8 mouse cellular contexts compared by ENCODE assay signal in genomic region chr1:131137111-131137510, GRCm38 (mm10). TPM values are rescaled to one million over a fixed set of nuclear protein-coding genes. Genes with fewer than 3 reads are reported as not detected.
DNase-seq lines count a peak whose midpoint lies in the region; ATAC-seq and TF ChIP-seq lines count a peak whose summit lies in the region.

No protein-coding gene starts in this region.

- H3K9ac ChIP-seq in hindbrain, postnatal 0 days (replicated peaks; ENCODE audit: low read length) = peak overlapping the region; percentile 82; the same call in 1 of the 2 replicates
- H3K9ac ChIP-seq in neural tube, embryonic 12.5 days = peak overlapping the region; percentile 44; the same call in 1 of the 2 replicates

- H3K27me3 ChIP-seq in hindbrain, postnatal 0 days (ENCODE audit: insufficient read depth, low read length) = no peaks in the 10 kb centered on the region
- no peaks in the 10 kb centered on the region for H3K27me3 ChIP-seq in neural tube, embryonic 12.5 days (replicated peaks)

- intact Hi-C loops in left cerebral cortex, adult 2 months (cut with DNase I) = no loop called here

- no peak overlapping the region; the same call in 1 of the 2 replicates for H3K27ac ChIP-seq in left cerebral cortex, adult 2 months
- H3K27ac ChIP-seq in hindbrain, postnatal 0 days = no peak overlapping the region
- no peak overlapping the region for H3K27ac ChIP-seq in neural tube, embryonic 12.5 days

- no peaks in the 10 kb centered on the region; the same call in 1 of the 2 replicates for H3K36me3 ChIP-seq in hindbrain, postnatal 0 days (ENCODE audit: insufficient read depth, low read length)
- H3K36me3 ChIP-seq in neural tube, embryonic 12.5 days = no peaks in the 10 kb centered on the region; the same call in 1 of the 2 replicates

- no peak for ATAC-seq in hindbrain, postnatal 0 days
- ATAC-seq in neural tube, embryonic 12.5 days (ENCODE audit: low FRiP score, low read depth) = no peak

- peaks cover 20% of the 10 kb centered on the region for H3K4me1 ChIP-seq in hindbrain, postnatal 0 days (ENCODE audit: insufficient read depth, low read length)
- peaks cover 5% of the 10 kb centered on the region for H3K4me1 ChIP-seq in neural tube, embryonic 12.5 days

- 9% methylated on average over 5 of the region's 5 CpGs for WGBS in hindbrain, postnatal 0 days
- WGBS in neural tube, embryonic 12.5 days = 8% methylated on average over 5 of the region's 5 CpGs

- H3K4me3 ChIP-seq in left cerebral cortex, adult 2 months = peak overlapping the region; percentile 65
- peak overlapping the region; percentile 90 for H3K4me3 ChIP-seq in hindbrain, postnatal 0 days (ENCODE audit: low read length)
- peak overlapping the region; percentile 21 for H3K4me3 ChIP-seq in neural tube, embryonic 12.5 days

- no peak for DNase-seq in left cerebral cortex, adult 2 months (ENCODE audit: extremely low spot score in 1 of 2, low spot score in 2 of 2)
- no peak for DNase-seq in left cerebral cortex, adult 9 months (ENCODE audit: low spot score in 2 of 2)
- DNase-seq in embryo, embryonic 11 days = peak; percentile 33
- DNase-seq in hindbrain, postnatal 0 days (ENCODE audit: low spot score) = no peak
- DNase-seq in gastrocnemius, postnatal 4 days (ENCODE audit: low spot score in 2 of 2) = no peak
- no peak for DNase-seq in retina, embryonic 14.5 days (ENCODE audit: low spot score)
- DNase-seq in B cell, adult 2 months = no peak

- TF ChIP-seq CTCF in left cerebral cortex, adult 2 months (IDR thresholded peaks at IDR 0.05) = no peak
- TF ChIP-seq CTCF in hindbrain, postnatal 0 days (IDR thresholded peaks at IDR 0.05; ENCODE audit: low read depth) = no peak

- H3K4me2 ChIP-seq in hindbrain, postnatal 0 days (ENCODE audit: low read depth, low read length) = peak overlapping the region; percentile 64
- H3K4me2 ChIP-seq in neural tube, embryonic 12.5 days (replicated peaks) = peak overlapping the region; percentile 78

- H3K9me3 ChIP-seq in hindbrain, postnatal 0 days (ENCODE audit: low read length) = no peaks in the 10 kb centered on the region
- H3K9me3 ChIP-seq in neural tube, embryonic 12.5 days = no peaks in the 10 kb centered on the region

RNA-seq across cellular contexts. Expression of gene Dyrk3, which starts 1.0 kb away (rescaled TPM):
- 10 to 100 TPM; 15.6 to 16.6 TPM for total RNA-seq in left cerebral cortex, adult 2 months (2021)
- 8.9 and 9.3 TPM in 2 replicates for total RNA-seq in hindbrain, postnatal 0 days (2014; rRNA removed)
- 10.2 and 11.1 TPM in 2 replicates for polyA plus RNA-seq in hindbrain, postnatal 0 days (2015; fragmentation: Nextera tagmentation; extraction: Ambion mirVana)
- polyA plus RNA-seq in neural tube, embryonic 12.5 days (2016; fragmentation: Nextera tagmentation; extraction: Ambion mirVana) = 12.4 and 14.8 TPM in 2 replicates
- total RNA-seq in gastrocnemius, postnatal 4 days (2021) = under 1 TPM; 0.17 to 0.29 TPM

RNA-seq across cellular contexts. Expression of gene Eif2d, which starts 15.9 kb away (rescaled TPM):
- total RNA-seq in left cerebral cortex, adult 2 months (2021) = 10 to 100 TPM; 38.2 to 42.1 TPM
- total RNA-seq in hindbrain, postnatal 0 days (2014; rRNA removed) = 38.1 and 39.7 TPM in 2 replicates
- 42.8 and 44.4 TPM in 2 replicates for polyA plus RNA-seq in hindbrain, postnatal 0 days (2015; fragmentation: Nextera tagmentation; extraction: Ambion mirVana)
- 50.7 and 54.1 TPM in 2 replicates for polyA plus RNA-seq in neural tube, embryonic 12.5 days (2016; fragmentation: Nextera tagmentation; extraction: Ambion mirVana)
- 10 to 100 TPM; 25.3 to 27.2 TPM for total RNA-seq in gastrocnemius, postnatal 4 days (2021)

RNA-seq across cellular contexts. Expression of gene Mapkapk2, which starts 39.5 kb away (rescaled TPM):
- total RNA-seq in left cerebral cortex, adult 2 months (2021) = 10 to 100 TPM; 31.0 to 32.8 TPM
- 71.1 and 74.2 TPM in 2 replicates for total RNA-seq in hindbrain, postnatal 0 days (2014; rRNA removed)
- polyA plus RNA-seq in hindbrain, postnatal 0 days (2015; fragmentation: Nextera tagmentation; extraction: Ambion mirVana) = 19.7 and 21.2 TPM in 2 replicates
- polyA plus RNA-seq in neural tube, embryonic 12.5 days (2016; fragmentation: Nextera tagmentation; extraction: Ambion mirVana) = 44.2 and 46.8 TPM in 2 replicates
- total RNA-seq in gastrocnemius, postnatal 4 days (2021) = 100 to 1,000 TPM; 159 to 163 TPM

Comparison
In these comparisons a context has a peak if more than half of its experiments do, and no peak if none do; other contexts are left out.
1. H3K4me3 ChIP-seq: peak in every context shown above with its lines; median percentile 90 in hindbrain, postnatal 0 days; 65 in left cerebral cortex, adult 2 months; 21 in neural tube, embryonic 12.5 days.